Mouse (Mus musculus) small intestine, adult 2 months (tissue): ENCODE measurements at regions not wholly inside any gene's neighbourhood (a gene's known extent, or its start where the extent isn't known, plus 50 kb on each side); places are given as distances from the start of the nearest gene placed in this dataset.

ENCODE experiments used
- CTCF ChIP-seq: fragments of 200-500 bp; IDR thresholded peaks from 2 replicates; pipeline ENCODE4 v1.5.1; 2012; ENCODE audit warnings: low read depth, mild to moderate bottlenecking, control low read depth, inconsistent platforms, low read length, moderate library complexity, mixed read lengths; ENCODE audit not compliant: insufficient replicate concordance, insufficient read length; ENCODE audit errors: extremely low read depth
- POLR2A ChIP-seq: fragments of 200-500 bp; IDR thresholded peaks from 2 replicates; pipeline ENCODE4 v1.6.1; 2012; ENCODE audit warnings: low read depth, mild to moderate bottlenecking, control low read depth, inconsistent platforms, low read length, moderate library complexity

DNA sequence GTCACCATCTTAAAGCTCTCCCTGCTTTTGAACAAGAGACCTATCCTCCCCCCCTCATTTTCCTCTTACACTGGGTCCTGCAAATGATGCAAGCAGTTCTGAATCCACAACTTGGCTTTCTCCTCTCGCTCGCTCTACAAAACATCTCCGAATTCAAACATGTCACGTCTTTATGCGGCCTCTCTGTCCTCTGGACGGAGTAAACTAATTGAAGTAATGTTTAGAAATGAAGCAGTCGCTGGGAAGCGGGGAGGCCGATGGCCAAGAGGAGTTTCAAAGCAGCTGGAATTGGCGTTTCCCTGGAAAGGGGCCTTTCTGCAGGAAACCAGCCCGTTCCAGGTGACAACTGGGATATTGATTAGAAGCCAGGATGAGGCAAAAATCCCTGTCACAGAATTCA lies 446.8 kb downstream of the Ate1 start:
- no peak for TF ChIP-seq POLR2A
- TF ChIP-seq CTCF, result no peak; the same call in 1 of the 2 replicates
